Mouse (Mus musculus): ENCODE data around the gene Ren1. TPM values are rescaled to one million over a fixed set of nuclear protein-coding genes. Genes with fewer than 3 reads are reported as not detected.

The Ren1 gene
- polyA plus RNA-seq, 1 experiment from 2014 or later: 1.3 TPM

DNA sequence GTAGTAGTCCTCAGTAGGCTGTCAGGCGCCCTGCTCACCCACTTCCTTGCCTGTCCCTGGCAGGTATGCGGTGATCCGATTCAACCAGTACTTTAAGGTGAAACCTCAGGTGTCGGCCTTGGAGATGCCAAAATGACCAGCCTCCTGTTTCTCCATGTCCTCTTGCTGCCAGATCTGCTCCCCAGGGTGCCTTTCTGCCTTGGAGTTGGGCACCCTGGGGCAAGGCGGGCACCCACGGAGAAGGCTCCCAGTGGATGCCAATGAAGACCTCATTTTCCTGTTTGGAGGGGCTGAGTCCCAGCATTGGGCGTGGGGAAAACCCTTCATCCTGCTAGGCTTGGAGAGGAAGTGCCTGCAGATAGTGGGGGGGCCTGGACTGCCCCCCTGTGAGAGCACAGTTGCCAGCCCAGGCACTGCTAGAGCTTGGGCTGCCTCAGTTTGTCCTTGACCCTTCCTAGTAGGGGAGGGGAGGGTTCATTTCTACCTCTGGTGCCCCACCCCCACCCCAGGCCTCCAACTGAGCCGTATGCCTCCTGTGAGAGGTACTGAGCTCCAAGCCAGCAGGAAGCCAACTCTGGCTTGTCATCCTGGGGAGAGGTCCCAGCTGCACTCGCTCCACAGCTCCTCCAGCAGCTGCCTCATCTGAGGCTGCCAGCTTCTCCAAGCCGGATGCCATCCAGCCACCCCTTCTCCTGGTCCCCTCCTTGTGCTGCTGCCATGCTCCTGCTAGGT, 29.1 kb downstream of the Ren1 start:
- H3K27ac ChIP-seq (ENCODE audit: low read length): no peak overlapping the region

DNA sequence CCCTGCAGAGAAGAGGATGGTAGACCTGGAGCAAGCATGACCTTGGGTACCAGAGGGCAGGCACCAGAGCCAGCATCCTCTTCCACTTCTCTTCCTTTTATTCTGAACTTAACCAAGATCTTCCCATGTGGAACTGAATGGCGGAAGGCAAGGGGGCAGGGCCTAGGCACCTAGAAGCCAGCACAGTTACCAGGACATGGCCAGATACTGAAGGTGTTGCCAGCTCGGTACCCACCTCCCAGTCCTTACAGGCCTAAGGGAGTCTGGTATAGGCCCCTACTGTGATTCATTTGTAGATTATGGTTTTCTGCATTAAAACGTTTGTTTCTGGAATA, 29.6 kb downstream of the Ren1 start:
- 69% methylated on average over 3 of the region's 3 CpGs for WGBS

More for the DNA sequence above, 29.1 kb downstream of the Ren1 start:
- 58% methylated on average over 10 of the region's 10 CpGs for WGBS
- no peak; the same call in 1 of the 2 replicates for ATAC-seq (ENCODE audit: low read depth)
- Histone ChIP-seq H3K36me3 (ENCODE audit: control insufficient read depth, insufficient read depth, low read length) (no peaks in the 10 kb centered on the region), H3K9me3 (ENCODE audit: control insufficient read depth, low read length) (no peaks in the 10 kb centered on the region), H3K9ac (ENCODE audit: low read length) (no peak overlapping the region), H3K4me2 (ENCODE audit: low read depth, low read length) (no peak overlapping the region), H3K4me3 (ENCODE audit: low read length) (no peak overlapping the region), H3K27me3 (ENCODE audit: control insufficient read depth, insufficient read depth, low read depth, low read length) (no peaks in the 10 kb centered on the region), H3K4me1 (replicated peaks; ENCODE audit: control insufficient read depth, insufficient read depth, low read length) (no peaks in the 10 kb centered on the region; the same call in 1 of the 2 replicates)

DNA sequence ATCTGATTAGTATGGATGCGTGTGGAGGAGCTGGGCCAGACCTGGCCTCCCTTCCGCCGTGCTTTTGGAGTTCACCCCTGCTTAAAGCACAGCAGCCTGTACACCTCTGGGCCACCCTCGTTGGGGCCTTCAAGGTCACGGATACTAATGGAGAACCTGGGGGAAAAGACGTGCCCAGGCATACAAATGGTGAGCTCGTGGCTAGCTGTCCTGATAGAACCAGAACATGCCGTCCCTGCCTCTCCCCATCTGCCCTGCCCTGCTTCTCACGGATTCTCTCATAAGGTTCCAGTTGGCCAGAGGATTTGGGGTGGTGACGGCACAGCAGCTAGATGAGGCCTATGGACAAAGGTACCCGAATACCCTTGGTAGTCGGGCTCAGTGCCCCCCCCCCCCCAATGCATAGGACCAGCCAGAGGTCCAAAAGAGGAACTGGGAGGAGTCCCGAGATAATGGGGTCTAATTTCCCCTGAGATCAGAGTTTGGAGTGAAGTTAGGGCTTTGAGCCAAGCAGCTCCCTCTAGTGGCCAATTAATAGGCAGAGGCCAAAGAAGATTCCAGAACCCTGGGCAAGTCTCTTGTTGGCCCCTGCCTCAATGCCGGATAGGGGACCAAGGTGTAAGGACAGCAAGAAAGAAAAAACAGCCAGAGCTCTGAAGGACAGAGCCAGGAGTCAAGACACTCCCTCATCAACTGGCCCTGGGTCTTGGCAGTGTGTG, 30.2 kb downstream of the Ren1 start:
- Histone ChIP-seq H3K4me2 (ENCODE audit: low read depth, low read length) (no peak overlapping the region), H3K4me1 (replicated peaks; ENCODE audit: control insufficient read depth, insufficient read depth, low read length) (no peaks in the 10 kb centered on the region; the same call in 1 of the 2 replicates), H3K4me3 (ENCODE audit: low read length) (no peak overlapping the region), H3K27ac (ENCODE audit: low read length) (no peak overlapping the region), H3K9ac (ENCODE audit: low read length) (no peak overlapping the region), H3K36me3 (ENCODE audit: control insufficient read depth, insufficient read depth, low read length) (no peaks in the 10 kb centered on the region; the same call in 1 of the 2 replicates), H3K9me3 (ENCODE audit: control insufficient read depth, low read length) (no peaks in the 10 kb centered on the region), H3K27me3 (ENCODE audit: control insufficient read depth, insufficient read depth, low read depth, low read length) (no peaks in the 10 kb centered on the region)
- WGBS: 63% methylated on average over 14 of the region's 14 CpGs
- ATAC-seq (ENCODE audit: low read depth): no peak

More for the DNA sequence above, 29.6 kb downstream of the Ren1 start:
- Histone ChIP-seq H3K4me3 (ENCODE audit: low read length) (no peak overlapping the region), H3K9me3 (ENCODE audit: control insufficient read depth, low read length) (no peaks in the 10 kb centered on the region), H3K9ac (ENCODE audit: low read length) (no peak overlapping the region), H3K27me3 (ENCODE audit: control insufficient read depth, insufficient read depth, low read depth, low read length) (no peaks in the 10 kb centered on the region), H3K27ac (ENCODE audit: low read length) (no peak overlapping the region), H3K4me2 (ENCODE audit: low read depth, low read length) (no peak overlapping the region), H3K36me3 (ENCODE audit: control insufficient read depth, insufficient read depth, low read length) (no peaks in the 10 kb centered on the region; the same call in 1 of the 2 replicates), H3K4me1 (replicated peaks; ENCODE audit: control insufficient read depth, insufficient read depth, low read length) (no peaks in the 10 kb centered on the region; the same call in 1 of the 2 replicates)
- ATAC-seq (ENCODE audit: low read depth): no peak

DNA sequence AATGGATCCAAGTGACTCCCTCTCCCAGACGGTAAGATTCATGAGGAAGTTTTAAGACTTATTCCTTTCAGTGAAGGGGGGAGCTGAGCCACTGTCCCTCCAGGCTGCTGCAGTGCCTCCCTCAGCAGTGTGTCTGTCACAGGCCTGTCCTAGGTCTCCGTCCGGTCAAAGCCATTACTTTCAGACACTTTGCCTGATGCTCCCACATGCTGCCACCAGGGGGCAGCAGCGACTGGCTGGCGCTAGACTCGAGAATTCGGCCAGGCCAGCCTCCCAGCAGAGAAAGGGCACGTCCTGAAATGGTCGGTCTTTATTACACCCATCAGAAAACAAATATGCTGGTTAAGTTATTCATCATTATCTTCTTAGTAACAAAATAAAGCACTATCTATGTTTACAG, 31.7 kb downstream of the Ren1 start:
- WGBS: 4% methylated on average over 9 of the region's 9 CpGs
- Histone ChIP-seq H3K36me3 (ENCODE audit: control insufficient read depth, insufficient read depth, low read length) (peaks cover 4% of the 10 kb centered on the region; the same call in 1 of the 2 replicates), H3K27ac (ENCODE audit: low read length) (no peak overlapping the region)

DNA sequence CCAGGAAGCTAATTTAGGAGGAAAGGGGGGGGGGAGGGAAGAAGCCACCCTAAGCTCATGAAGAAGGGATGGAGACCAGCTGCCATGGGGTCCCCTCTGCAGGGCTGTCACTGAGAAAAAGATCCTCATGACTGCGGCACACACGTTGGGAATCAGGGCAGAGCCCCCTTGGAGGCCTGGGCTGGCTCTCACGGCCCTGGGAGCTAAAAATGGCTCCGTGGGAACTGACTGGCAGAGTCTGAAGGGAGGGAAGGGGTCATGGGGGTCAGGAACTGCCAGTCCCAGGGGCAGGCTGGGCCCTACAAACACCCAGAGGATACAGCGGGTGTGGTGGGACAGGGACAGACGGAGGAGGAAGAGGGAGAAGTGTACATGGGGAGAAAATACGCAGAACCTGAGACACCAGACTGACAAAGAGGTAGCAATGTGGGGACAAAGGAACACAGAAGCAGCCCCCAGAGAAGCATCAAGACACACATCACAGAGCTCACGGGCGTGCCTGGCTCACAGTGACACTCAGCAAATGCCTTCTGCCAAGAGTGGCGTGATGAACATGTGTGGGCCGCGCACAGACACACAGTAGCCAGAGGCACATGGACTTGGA, 32.3 kb downstream of the Ren1 start:
- no peak for ATAC-seq (ENCODE audit: low read depth)
- Histone ChIP-seq H3K27ac (ENCODE audit: low read length) (no peak overlapping the region), H3K9ac (ENCODE audit: low read length) (no peak overlapping the region), H3K4me1 (replicated peaks; ENCODE audit: control insufficient read depth, insufficient read depth, low read length) (peaks cover 3% of the 10 kb centered on the region; the same call in 1 of the 2 replicates), H3K9me3 (ENCODE audit: control insufficient read depth, low read length) (no peaks in the 10 kb centered on the region), H3K4me3 (ENCODE audit: low read length) (no peak overlapping the region), H3K4me2 (ENCODE audit: low read depth, low read length) (no peak overlapping the region), H3K36me3 (ENCODE audit: control insufficient read depth, insufficient read depth, low read length) (peaks cover 6% of the 10 kb centered on the region; the same call in 1 of the 2 replicates), H3K27me3 (ENCODE audit: control insufficient read depth, insufficient read depth, low read depth, low read length) (no peaks in the 10 kb centered on the region)
- WGBS: 59% methylated on average over 12 of the region's 12 CpGs

More for the DNA sequence above, 31.7 kb downstream of the Ren1 start:
- Histone ChIP-seq H3K9ac (ENCODE audit: low read length) (no peak overlapping the region), H3K4me3 (ENCODE audit: low read length) (no peak overlapping the region), H3K9me3 (ENCODE audit: control insufficient read depth, low read length) (no peaks in the 10 kb centered on the region), H3K4me2 (ENCODE audit: low read depth, low read length) (no peak overlapping the region), H3K4me1 (replicated peaks; ENCODE audit: control insufficient read depth, insufficient read depth, low read length) (peaks cover 3% of the 10 kb centered on the region; the same call in 1 of the 2 replicates), H3K27me3 (ENCODE audit: control insufficient read depth, insufficient read depth, low read depth, low read length) (no peaks in the 10 kb centered on the region)
- ATAC-seq (ENCODE audit: low read depth): peak; percentile 11; the same call in 1 of the 2 replicates

DNA sequence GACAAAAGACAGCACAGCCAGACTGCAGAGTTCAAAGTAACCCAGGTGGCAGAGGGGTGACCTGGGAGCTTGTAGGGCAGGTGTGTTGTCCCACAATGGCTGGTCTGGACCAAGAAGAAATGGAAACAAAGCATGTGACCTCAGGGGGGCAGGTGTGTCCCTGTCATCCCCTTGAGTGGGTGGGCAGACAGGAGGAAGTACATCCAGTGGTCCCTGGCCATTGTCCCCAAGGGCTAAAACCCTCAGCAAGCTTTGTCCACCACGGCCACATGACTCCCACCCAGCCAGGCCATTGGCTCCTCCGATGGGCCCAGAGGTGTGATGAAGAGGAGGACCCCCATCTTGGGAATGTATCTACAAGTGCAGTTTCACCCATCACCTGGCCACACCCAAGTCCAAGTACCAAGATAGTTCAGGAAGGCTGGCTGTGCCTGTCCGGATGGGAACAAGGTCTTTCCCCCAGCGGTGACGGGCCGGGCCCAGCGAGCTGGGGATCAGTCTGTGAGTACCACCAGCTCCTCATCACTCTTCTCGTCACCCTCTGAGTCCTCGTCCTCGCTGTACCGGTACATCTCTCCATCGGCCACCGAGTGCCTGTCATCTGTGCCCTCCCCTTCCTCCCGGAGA, 33.0 kb downstream of the Ren1 start:
- H3K36me3 ChIP-seq (ENCODE audit: control insufficient read depth, insufficient read depth, low read length): peaks cover 6% of the 10 kb centered on the region; the same call in 1 of the 2 replicates
- ATAC-seq (ENCODE audit: low read depth): no peak
- no peaks in the 10 kb centered on the region for H3K9me3 ChIP-seq (ENCODE audit: control insufficient read depth, low read length)
- H3K4me3 ChIP-seq (ENCODE audit: low read length): no peak overlapping the region
- H3K4me2 ChIP-seq (ENCODE audit: low read depth, low read length): no peak overlapping the region
- no peaks in the 10 kb centered on the region for H3K27me3 ChIP-seq (ENCODE audit: control insufficient read depth, insufficient read depth, low read depth, low read length)
- H3K9ac ChIP-seq (ENCODE audit: low read length): no peak overlapping the region
- no peak overlapping the region for H3K27ac ChIP-seq (ENCODE audit: low read length)
- WGBS: 85% methylated on average over 14 of the region's 14 CpGs
- H3K4me1 ChIP-seq (replicated peaks; ENCODE audit: control insufficient read depth, insufficient read depth, low read length): peaks cover 3% of the 10 kb centered on the region; the same call in 1 of the 2 replicates

DNA sequence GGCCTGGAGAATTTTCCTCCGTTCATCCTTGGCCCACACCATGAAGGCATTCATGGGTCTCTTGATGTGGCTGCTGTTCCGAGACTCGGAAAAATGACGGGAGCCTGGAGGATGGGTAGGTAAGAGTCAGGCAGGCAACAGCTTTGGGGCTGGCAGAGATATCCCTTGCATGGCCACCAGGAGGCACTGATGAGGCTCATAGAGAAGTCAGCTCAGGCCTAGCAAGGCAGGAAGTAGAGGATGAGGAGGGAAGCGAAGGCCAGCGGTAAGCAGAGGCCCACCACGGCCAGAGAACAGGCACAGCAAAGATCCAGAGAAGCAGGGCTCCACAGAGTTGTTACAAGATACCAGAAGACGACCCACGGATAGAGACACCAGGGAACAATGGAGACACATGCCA, 35.2 kb downstream of the Ren1 start:
- Histone ChIP-seq H3K9ac (ENCODE audit: low read length) (peak overlapping the region; percentile 40; the same call in 1 of the 2 replicates), H3K4me3 (ENCODE audit: low read length) (no peak overlapping the region), H3K4me1 (replicated peaks; ENCODE audit: control insufficient read depth, insufficient read depth, low read length) (peaks cover 3% of the 10 kb centered on the region; the same call in 1 of the 2 replicates), H3K36me3 (ENCODE audit: control insufficient read depth, insufficient read depth, low read length) (peaks cover 13% of the 10 kb centered on the region), H3K27me3 (ENCODE audit: control insufficient read depth, insufficient read depth, low read depth, low read length) (no peaks in the 10 kb centered on the region), H3K27ac (ENCODE audit: low read length) (no peak overlapping the region), H3K4me2 (ENCODE audit: low read depth, low read length) (no peak overlapping the region), H3K9me3 (ENCODE audit: control insufficient read depth, low read length) (no peaks in the 10 kb centered on the region)
- ATAC-seq (ENCODE audit: low read depth): peak; percentile 15; the same call in 1 of the 2 replicates
- 34% methylated on average over 9 of the region's 9 CpGs for WGBS

DNA sequence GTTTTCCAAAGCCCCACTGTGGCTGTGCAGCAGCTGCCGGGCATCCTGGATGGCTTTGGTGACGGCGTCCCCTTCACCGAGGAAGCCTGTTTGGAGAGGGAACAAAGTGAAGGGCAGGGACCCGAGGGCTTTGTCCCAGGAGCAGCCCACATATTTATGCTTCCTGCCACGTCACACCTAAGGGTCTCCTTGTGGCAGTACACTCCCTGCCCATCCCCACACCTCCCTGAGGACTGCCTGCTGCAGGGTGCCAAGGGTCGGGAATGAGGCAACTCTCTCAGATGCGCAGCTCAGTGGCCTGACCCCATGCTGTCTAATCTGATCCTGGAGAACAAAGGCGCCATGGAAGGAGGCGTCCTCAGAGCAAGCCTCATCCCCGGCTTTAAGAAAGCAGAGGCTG, 35.9 kb downstream of the Ren1 start:
- 0 out of 2 replicates have a peak, but pooled peaks cover 3% of the 10 kb centered on the region for H3K4me1 ChIP-seq (replicated peaks; ENCODE audit: control insufficient read depth, insufficient read depth, low read length)
- WGBS: 57% methylated on average over 11 of the region's 11 CpGs
- H3K36me3 ChIP-seq (ENCODE audit: control insufficient read depth, insufficient read depth, low read length): peaks cover 14% of the 10 kb centered on the region
- no peaks in the 10 kb centered on the region for H3K27me3 ChIP-seq (ENCODE audit: control insufficient read depth, insufficient read depth, low read depth, low read length)
- ATAC-seq (ENCODE audit: low read depth): no peak
- H3K9me3 ChIP-seq (ENCODE audit: control insufficient read depth, low read length): no peaks in the 10 kb centered on the region
- no peak overlapping the region for H3K4me3 ChIP-seq (ENCODE audit: low read length)
- H3K27ac ChIP-seq (ENCODE audit: low read length): no peak overlapping the region
- no peak overlapping the region for H3K9ac ChIP-seq (ENCODE audit: low read length)
- H3K4me2 ChIP-seq (ENCODE audit: low read depth, low read length): no peak overlapping the region
